Mouse (Mus musculus) gastrocnemius, postnatal 36 days (tissue): ENCODE measurements around the gene Vps39. TPM values are rescaled to one million over a fixed set of nuclear protein-coding genes. Genes with fewer than 3 reads are reported as not detected.

Experiments
- DNase-seq, 2 experiments: peaks; one replicate each; pipeline ENCODE4 v3.0.0; 2022
- intact Hi-C: fragments of 180-260 bp; cut with DNase I; formaldehyde crosslinking; loops from one replicate; pipeline ENCODE4 v1.15.1; 2025
- total RNA-seq, 2 experiments: library from RNA; stranded (reverse); gene quantifications; 2 replicates each; pipeline ENCODE4 v1.2.3; 2021

Gene Vps39
- total RNA-seq, 2 experiments from 2014 or later: 20.1 to 20.2 TPM

DNA sequence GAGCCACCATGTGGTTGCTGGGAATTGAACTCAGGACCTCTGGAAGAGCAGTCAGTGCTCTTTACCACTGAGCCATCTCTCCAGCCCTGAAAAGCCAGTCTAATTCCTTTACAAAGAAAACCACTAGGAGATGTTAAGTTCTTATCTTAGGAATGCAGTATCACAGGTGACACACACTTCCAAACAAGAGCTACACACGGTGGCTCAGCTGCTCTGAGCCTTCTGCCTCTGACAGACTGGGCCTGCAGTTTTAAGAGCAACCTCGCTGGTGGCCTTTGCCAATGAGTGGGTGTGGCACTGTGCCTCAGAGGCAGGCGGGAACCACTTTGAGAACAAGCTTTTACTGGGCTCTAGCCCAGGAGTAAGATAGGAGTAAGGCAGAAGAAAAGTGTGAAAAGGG is 48.8 kb downstream of the Vps39 start:
- intact Hi-C loops: no loop called here

DNA sequence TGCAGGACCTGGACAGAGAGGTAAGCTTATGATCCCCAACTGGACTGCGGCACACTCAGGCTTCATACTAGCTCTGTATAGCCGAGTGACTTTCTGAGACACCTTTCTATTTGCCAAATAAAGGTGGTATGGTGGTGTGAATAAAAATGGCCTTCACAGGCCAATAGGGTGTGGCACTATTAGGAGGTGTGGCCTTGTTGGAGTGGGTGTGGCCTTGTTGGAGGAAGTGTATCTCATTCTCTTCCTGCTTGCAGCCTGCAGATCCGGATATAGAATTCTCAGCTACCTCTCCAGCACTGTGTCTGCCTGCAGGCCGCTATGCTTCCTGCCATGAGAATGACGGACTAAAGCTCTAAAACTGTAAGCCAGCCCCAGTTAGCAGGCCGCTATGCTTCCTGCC is 51.9 kb downstream of the Vps39 start:
- no peak for DNase-seq
- intact Hi-C loops: no loop called here

More for the DNA sequence above, 48.8 kb downstream of the Vps39 start:
- DNase-seq: no peak

GRCm38 (mm10) chr2:120299866-120300265 is 53.1 kb downstream of the Vps39 start:
- DNase-seq: no peak
- intact Hi-C loops: no loop called here

DNA sequence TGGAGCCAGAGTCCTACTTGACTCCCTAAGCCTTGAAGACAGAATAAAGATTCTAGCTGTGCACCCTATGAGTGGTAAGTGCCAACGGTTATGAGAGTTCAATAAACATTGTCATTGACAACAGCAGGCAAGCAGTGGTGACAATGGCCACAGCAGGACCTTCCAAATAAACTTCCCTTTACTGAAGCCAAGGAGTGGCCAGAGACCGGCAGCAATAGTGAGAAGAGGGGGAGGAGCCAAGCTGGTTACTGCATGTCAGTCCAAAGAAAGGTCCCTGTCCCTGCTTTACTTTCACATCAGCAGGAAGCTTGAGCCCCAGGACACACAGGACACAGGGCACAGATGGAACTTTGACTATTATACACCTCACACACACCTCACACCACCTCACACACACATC is 56.8 kb downstream of the Vps39 start:
- DNase-seq: no peak
- intact Hi-C loops: no loop called here

DNA sequence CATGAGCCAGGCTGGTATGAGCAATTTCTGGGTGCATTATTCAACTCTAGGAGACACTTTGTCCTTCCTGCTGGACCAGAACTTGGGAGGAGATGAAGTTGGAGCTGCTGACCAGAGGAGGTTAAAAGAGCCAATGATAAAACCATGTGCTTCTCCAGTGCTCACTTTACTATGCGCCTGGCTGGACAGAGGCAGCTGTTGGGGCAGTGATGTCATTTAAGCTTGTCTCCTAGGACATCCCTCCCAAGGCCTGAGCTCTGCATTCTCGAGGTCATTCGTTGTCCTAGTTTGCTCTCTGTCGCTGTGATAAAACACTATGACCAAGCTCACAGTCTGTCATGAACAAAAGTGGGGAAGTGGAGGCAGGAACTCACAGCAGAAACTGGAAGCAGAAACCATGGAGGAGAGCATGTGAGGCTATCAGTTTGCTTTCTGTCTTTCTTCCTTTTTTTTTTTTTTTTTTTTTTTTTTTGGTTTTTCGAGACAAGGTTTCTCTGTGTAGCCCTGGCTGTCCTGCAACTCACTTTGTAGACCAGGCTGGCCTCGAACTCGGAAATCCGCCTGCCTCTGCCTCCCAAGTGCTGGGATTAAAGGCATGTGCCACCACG is 61.4 kb downstream of the Vps39 start:
- intact Hi-C loops: no loop called here
- DNase-seq: no peak

GRCm38 (mm10) chr2:120288995-120289394 is 63.9 kb downstream of the Vps39 start, which contains the start of gene Pla2g4d:
Pla2g4d (minus strand) TSS chr2:120289197.
- no peak for DNase-seq
- intact Hi-C loops: no loop called here

GRCm38 (mm10) chr2:120288401-120288800 is 64.5 kb downstream of the Vps39 start:
- no peak for DNase-seq
- intact Hi-C loops: no loop called here

DNA sequence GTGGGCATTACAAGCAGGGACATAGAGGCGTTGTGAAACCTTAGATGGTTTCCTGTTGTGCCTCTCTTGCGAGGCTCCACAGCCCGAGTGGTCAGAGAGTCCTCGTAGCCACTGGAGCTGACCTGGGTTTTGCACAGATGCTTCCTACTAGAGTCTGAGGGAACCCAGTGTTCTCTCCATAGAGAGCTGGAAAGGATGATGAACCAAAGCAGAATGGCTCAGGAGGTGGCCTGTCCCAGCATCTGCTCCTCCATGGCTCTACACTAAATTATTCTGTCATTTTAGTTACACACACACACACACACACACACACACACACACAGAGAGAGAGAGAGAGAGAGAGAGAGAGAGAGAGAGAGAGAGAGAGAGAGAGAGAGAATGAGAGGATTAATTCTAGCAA is 67.3 kb downstream of the Vps39 start:
- DNase-seq: no peak
- intact Hi-C loops: no loop called here

DNA sequence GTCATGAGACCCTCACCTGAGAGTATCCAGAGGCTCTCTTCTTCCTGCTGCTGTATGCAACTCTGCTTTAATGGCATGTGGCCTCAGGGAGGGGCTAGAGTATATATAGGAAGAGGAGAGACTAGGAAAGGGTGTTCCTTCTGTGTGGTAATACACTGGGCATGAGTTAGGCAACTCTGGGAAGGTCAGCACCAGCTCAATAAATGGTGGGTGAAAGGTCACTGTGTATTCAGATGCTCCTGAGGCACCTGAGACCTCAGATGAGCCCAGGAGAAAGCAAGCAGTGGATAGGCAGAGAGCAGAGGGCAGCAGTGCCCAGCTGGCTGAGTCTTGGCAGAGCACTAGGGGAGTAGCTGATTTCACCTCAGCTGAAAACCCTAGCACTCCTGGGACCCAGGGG is 68.2 kb downstream of the Vps39 start:
- intact Hi-C loops: no loop called here
- DNase-seq: no peak

DNA sequence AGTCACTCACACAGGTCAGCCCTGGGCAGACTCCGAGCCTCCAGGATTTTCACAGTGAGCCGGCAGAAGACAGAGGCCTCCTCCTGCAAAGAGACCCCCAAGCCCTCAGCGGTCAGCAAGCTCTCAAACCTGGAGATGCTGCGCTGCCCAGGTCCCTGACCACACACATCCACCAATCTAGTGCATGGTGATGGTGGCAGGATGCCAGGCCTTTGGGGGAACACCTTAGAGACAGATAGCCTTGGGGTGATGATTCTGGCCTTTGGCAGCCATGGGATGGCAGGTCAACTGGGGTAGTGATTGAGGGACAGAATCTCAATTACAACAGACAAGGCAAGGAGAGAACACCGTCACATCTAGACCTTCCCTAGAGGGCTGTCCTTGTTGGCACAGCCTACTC is 68.8 kb downstream of the Vps39 start:
- no peak for DNase-seq
- intact Hi-C loops: no loop called here

DNA sequence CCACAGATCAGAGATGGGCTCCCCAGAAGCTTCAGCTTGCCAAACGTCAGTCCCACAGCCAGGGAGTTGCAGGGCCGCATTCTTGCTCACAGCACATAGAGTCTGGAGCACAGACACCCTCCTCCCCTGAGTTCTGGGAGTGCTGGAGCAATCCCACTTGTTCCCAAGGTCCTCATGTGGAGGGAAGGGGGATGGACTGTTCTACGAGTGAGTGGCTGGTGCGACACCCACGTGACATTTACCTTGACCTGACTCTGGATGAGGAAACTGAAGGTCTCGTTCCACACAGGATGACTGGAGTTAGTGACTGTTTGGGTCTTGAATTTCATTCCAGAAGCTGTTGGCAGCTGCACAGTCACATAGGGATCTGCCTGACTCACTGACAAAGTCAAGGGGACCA is 69.4 kb downstream of the Vps39 start:
- intact Hi-C loops: no loop called here
- DNase-seq: no peak

- intact Hi-C loops: no loop called here
- no peak for DNase-seq
These were observed 71.7 kb downstream of the Vps39 start for GRCm38 (mm10) chr2:120281221-120281620.

GRCm38 (mm10) chr2:120279961-120280360 is 73.0 kb downstream of the Vps39 start:
- intact Hi-C loops: loop anchor here (5.0 kb wide), 1 partner anchor 198 kb away; no protein-coding TSS in a partner anchor
- DNase-seq: peak in 1 of 2 experiments; percentile 36

DNA sequence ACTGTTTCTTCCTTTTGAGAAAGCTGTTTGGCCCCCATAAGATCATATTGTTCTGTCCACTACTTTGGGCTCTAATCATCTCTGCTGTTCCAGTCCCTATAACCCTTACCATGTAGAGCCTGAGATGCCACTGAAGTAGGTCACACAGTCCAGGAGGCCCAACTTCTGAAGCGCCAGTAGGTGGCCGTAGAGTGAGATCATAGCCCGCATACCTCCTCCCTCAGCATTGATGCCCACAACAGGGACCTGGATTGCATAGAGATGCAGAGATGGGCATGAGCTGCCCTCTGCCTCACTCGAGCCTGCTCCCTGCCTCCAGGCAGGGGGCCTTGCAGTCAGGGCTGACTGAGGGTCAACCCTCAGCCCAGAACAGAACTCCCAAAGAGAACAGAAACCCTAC is 76.0 kb downstream of the Vps39 start:
- intact Hi-C loops: loop anchor here (5.0 kb wide), 1 partner anchor 195 kb away; no protein-coding TSS in a partner anchor
- no peak for DNase-seq

DNA sequence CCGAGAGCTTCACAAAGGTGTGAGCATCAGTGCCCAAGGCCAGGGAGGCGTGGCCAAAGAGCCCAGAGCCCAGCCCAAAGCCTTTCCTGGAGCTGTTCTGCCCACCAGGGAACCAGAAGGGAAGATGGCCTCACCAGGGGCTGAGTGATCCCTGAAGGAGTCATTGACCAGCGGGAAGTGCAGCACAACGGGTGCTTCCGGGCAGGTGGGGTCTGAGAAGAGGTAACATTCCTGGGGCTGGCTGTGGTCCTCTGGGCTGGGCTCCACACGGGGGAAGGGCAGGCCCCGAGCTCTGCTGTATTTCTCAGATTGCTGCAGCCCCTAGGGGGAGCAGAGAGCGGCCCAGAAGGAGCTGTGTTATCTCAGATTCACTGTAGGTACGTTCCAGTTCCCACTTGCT is 84.3 kb downstream of the Vps39 start:
- intact Hi-C loops: loop anchor here (5.0 kb wide), 1 partner anchor 91 kb away; no protein-coding TSS in a partner anchor
- DNase-seq: no peak

Other genes with a start within 250 kb of the Vps39 start
- gene Ehd4, start 198.5 kb downstream of the Vps39 start, total RNA-seq: 10 to 100 TPM; 35.9 to 40.7 TPM
- 10 to 100 TPM; 29.5 to 29.6 TPM for gene Pla2g4e, start 107.8 kb downstream of the Vps39 start, total RNA-seq
- gene Pla2g4d, start 63.9 kb downstream of the Vps39 start, total RNA-seq: not detected
- not detected for gene Pla2g4f, start 39.0 kb downstream of the Vps39 start, total RNA-seq
- gene Ganc, start 50.8 kb upstream of the Vps39 start, total RNA-seq: 10 to 100 TPM; 29.6 to 40.7 TPM
- gene Tmem87a, start 51.0 kb upstream of the Vps39 start, total RNA-seq: 10 to 100 TPM; 40.0 to 41.0 TPM
- gene Capn3, start 102.9 kb upstream of the Vps39 start, total RNA-seq: 100 to 1,000 TPM; 115 to 125 TPM
- gene Zfp106, start 210.7 kb upstream of the Vps39 start, total RNA-seq: 100 to 1,000 TPM; 507 to 640 TPM
- 10 to 100 TPM; 40.8 to 42.1 TPM for gene Snap23, start 214.5 kb upstream of the Vps39 start, total RNA-seq